Mouse (Mus musculus) megakaryocyte, embryonic 14.5 days (primary cell): ENCODE measurements around the gene Col18a1. TPM values are rescaled to one million over a fixed set of nuclear protein-coding genes. Genes with fewer than 3 reads are reported as not detected.

ENCODE experiments used
- H3K27me3 ChIP-seq: replicated peaks from 2 replicates; pipeline ENCODE3; 2012; ENCODE audit warnings: inconsistent platforms
- H3K36me3 ChIP-seq: replicated peaks from 2 replicates; pipeline ENCODE3; 2012; ENCODE audit warnings: low read length, inconsistent platforms, mixed read lengths
- H3K4me1 ChIP-seq: 2 replicates; pipeline ENCODE4 v1.6.1; 2012; ENCODE audit warnings: inconsistent platforms
- H3K4me3 ChIP-seq: replicated peaks from 2 replicates; pipeline ENCODE3; 2012; ENCODE audit warnings: moderate library complexity, mild to moderate bottlenecking, inconsistent platforms
- H3K9me3 ChIP-seq: 2 replicates; pipeline ENCODE4 v1.6.1; 2012; ENCODE audit warnings: inconsistent platforms
- FLI1 ChIP-seq: IDR thresholded peaks from 2 replicates; pipeline ENCODE4 v1.6.1; 2012; ENCODE audit warnings: low read length, inconsistent platforms, mixed read lengths
- GATA1 ChIP-seq: IDR thresholded peaks from 3 replicates; pipeline ENCODE4 v1.6.1; 2012; ENCODE audit warnings: mixed read lengths, low read length, inconsistent platforms, borderline replicate concordance
- polyA plus RNA-seq: library from polyadenylated mRNA; stranded (reverse); fragments of >175 nt; gene quantifications from 2 replicates; pipeline ENCODE4 v1.2.3, GENCODE M21; 2012; ENCODE audit warnings: low replicate concordance; ENCODE audit not compliant: insufficient read depth

Col18a1 gene
- polyA plus RNA-seq, 1 experiment: 946 TPM

DNA sequence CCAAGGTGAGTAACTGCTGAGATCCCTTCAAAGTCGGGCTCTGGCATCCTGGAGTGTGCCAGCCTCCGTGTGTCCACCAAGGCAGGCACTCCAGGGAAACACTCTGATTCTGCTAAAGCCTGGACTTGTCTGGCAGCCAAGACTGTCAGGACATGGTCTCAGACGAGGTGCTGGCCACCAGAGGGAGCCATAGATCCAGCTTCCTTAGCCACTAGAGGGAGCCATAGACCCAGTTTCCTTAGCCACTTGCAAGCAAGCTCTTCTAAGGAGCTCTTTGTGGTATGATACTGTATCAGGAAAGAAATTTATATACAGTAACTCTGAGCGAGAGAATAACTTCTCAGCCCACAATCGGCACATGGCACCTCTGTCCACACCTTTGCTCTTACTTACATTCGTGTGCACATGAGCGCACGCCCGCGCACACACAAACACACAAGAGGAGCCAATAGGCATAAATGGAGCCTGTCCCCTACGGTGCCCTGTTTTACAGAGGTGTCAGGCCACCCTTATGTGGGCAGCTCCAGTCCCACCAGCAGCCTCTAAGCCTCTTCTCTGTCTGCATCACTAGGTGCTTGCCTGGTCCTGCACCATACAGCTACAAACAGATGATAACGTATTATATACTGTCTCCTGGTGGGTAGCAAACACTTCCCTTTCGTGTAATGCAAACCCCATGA, 35.6 kb downstream of the Col18a1 start:
- peaks cover 85% of the 10 kb centered on the region for H3K36me3 ChIP-seq
- H3K4me3 ChIP-seq: peak overlapping the region; percentile 54
- no peaks in the 10 kb centered on the region for H3K9me3 ChIP-seq
- TF ChIP-seq GATA1 (no peak), FLI1 (no peak)
- H3K4me1 ChIP-seq: peaks cover 95% of the 10 kb centered on the region
- no peaks in the 10 kb centered on the region for H3K27me3 ChIP-seq

DNA sequence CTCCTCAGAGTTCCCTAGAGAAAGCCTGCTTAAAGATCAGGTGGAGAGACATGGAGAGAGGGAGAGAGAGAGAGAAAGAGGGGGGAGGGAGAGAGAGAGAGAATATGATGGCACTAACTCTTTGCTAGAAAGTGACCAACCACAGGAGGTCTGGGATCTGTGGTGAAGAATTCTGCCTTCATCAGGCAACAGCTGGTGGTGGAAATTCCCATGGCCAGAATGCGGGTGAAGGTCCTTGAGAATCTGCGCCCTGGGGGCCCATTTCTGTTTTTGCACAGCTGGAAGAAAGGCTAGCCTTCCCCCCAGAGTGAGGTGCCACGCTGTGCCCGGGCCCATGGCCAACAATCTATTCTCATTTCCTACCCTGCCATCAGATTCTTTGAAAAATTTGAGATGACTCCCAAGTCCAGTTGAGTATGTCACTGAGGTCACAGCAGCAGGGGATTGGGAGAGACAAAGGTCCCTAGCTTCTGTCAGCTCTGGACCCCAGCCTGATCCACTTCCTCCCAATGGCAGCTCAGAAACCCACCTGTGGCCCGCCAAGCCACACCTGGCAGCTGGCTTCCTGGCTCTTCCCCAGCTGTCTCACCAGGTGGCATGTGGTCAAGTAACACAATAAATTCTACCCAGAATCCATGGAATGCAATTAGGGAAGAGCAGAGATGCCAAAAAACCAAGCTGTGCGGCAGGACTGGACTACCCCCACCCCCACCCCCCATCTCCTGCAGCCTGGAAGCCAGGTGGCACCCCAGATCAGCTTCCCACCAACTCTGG, 36.5 kb downstream of the Col18a1 start:
- Histone ChIP-seq H3K36me3 (peaks cover 88% of the 10 kb centered on the region), H3K4me1 (peaks cover 93% of the 10 kb centered on the region), H3K27me3 (no peaks in the 10 kb centered on the region), H3K4me3 (no peak overlapping the region), H3K9me3 (no peaks in the 10 kb centered on the region)
- no peak for TF ChIP-seq FLI1

DNA sequence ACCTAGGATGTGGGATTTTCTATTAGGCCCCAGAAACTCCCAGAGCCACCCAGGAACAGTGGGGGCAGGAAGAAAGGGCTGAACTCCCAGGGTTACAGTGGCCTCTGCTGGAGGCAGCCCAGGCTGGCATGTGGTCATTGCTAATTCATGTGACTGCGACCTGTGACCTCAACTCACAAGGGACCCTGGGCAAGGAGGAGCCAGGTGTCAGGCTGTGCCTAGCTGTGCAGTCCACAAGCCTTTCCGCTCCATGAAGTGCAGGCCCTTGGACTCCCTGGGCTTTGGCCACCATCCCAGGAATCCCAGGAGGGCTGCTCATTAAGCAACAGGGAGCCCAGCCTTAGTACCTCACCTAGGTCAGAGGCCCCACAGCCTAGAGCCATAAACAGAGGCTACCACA, 38.4 kb downstream of the Col18a1 start:
- no peaks in the 10 kb centered on the region for H3K27me3 ChIP-seq
- H3K36me3 ChIP-seq: peaks cover 86% of the 10 kb centered on the region
- TF ChIP-seq FLI1: no peak
- TF ChIP-seq GATA1: no peak
- H3K4me1 ChIP-seq: peaks cover 78% of the 10 kb centered on the region
- H3K9me3 ChIP-seq: no peaks in the 10 kb centered on the region
- peak overlapping the region; percentile 40 for H3K4me3 ChIP-seq

DNA sequence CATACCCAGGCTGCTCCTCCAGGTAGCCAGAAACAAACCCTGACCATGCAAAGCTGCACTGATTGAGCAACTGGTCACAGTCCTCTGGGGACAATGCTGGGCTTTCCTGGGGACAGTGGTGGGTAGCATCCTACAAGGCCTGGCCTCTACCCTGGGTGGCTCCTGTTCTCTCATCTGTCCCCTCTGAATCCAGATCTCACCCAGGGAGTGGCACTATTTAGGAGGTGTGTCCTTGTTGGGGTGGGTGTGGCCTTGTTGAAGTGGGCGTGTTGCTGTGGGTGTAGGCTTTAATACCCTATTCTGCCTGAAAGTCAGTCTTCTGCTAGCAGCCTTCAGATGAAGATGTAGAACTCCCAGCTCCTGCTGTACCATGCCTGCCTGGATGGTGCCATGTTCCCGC, 39.8 kb downstream of the Col18a1 start:
- H3K27me3 ChIP-seq: no peaks in the 10 kb centered on the region
- peaks cover 75% of the 10 kb centered on the region for H3K4me1 ChIP-seq
- no peaks in the 10 kb centered on the region for H3K9me3 ChIP-seq
- H3K4me3 ChIP-seq: no peak overlapping the region
- H3K36me3 ChIP-seq: peaks cover 83% of the 10 kb centered on the region
- TF ChIP-seq GATA1 (no peak), FLI1 (no peak)

DNA sequence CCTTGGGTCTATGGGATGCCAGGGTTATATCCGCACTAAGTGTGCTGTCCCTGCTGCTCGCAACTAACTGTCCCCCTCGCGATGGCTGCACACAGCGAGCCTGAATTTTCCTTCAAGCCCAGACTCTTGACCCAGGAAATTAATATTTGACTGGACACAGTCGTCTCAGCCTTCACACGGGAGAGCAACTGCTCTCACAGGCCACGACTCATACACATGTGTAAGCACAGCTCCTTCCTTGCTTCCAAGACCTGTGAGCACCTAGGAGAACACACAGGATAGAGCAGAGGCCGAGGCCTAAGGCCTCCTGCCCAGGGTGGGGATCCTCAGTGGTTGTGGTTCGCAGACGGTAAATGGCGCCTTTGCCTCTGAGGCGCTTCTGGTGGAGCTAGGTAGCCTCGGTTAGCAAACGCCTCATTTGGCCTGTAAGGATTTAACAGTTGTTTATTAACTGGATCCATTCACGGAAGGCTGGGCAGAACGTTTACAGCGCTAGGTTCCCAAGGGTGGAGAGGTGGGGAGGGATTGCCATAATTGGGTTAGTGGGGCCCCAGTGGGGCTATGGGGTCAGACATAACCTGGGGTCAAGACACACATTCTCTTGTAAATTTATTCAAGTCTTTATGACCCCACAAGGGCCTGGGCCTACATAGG, 41.1 kb downstream of the Col18a1 start:
- Histone ChIP-seq H3K9me3 (no peaks in the 10 kb centered on the region), H3K4me1 (peaks cover 73% of the 10 kb centered on the region), H3K36me3 (peaks cover 86% of the 10 kb centered on the region), H3K4me3 (no peak overlapping the region), H3K27me3 (no peaks in the 10 kb centered on the region)
- TF ChIP-seq GATA1 (no peak), FLI1 (no peak)

DNA sequence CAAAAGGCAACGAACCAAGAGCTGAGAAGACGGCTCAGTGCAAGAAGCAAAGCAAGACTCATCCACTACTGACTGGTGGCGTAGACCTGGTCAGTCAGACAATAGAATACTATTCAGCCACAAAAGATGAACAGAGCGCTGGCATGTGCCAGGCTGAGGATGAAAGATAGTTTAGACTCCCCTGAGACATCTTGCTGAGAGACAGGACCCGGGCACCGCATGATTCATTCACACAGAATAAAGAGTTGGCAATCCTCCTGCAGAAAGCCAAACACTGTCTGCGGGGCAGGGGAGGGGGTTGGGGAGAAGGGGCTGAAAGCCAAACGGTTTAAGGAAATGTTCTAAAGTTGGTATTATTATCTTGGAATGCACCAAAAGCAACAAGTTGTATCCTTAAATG, 42.4 kb downstream of the Col18a1 start:
- Histone ChIP-seq H3K9me3 (no peaks in the 10 kb centered on the region), H3K4me1 (peaks cover 76% of the 10 kb centered on the region), H3K36me3 (peaks cover 90% of the 10 kb centered on the region), H3K27me3 (no peaks in the 10 kb centered on the region), H3K4me3 (no peak overlapping the region)
- no peak for TF ChIP-seq FLI1

DNA sequence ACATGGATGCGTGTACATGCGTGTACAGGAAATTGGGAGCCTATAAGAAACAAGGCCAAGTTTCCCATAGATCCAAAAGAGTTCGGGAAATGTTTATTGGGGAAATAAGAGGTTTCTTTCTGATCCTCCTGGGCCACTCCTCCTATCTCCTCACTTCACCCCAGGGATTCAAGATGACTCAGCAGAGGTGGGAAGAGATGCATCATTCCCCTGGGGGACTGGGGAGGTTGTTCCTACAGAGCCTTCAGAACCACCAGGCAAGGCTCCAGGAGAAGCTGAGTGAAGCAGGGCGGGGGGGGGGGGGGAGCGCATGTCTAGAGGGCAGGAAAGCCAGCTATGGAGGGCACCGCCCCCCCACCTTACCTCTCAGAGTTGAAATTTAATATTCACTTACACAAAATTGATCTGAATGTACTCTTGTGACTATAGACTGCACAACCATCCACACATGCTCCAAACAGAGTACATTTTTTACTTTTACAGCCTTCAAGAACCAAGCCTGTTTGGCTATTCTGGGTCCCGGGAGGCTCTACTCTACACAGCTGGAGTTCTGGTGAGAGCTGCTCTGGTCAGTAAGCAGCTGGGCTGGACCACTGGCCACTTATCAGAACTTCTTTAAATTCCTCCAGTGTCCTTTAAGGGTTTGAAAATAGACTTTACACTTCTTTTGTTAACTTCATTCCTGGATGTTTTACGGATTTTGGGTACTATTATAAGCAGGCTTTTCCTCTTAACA, 44.9 kb downstream of the Col18a1 start:
- Histone ChIP-seq H3K27me3 (no peaks in the 10 kb centered on the region), H3K9me3 (no peaks in the 10 kb centered on the region), H3K4me1 (peaks cover 78% of the 10 kb centered on the region), H3K4me3 (no peak overlapping the region), H3K36me3 (peaks cover 91% of the 10 kb centered on the region)
- TF ChIP-seq FLI1 (no peak), GATA1 (no peak)

DNA sequence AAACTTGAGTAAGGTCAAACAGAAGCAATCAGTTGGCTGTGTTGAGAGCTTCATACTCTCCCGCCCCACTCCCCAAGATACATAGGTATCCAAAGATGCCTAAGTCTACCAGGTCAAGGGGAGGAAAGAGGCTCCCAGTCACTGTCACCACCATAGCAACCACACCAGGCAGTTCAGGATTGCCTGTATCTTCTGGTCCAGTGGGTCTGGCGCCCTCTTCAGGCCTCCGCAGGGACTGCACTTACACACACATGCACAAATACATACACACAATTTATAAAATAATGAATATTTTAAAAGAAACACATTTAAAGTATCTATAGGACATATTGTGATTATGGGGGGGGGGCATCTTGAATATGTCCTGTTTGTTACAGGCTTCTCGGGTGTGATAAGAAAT, 45.8 kb downstream of the Col18a1 start:
- H3K27me3 ChIP-seq: no peaks in the 10 kb centered on the region

DNA sequence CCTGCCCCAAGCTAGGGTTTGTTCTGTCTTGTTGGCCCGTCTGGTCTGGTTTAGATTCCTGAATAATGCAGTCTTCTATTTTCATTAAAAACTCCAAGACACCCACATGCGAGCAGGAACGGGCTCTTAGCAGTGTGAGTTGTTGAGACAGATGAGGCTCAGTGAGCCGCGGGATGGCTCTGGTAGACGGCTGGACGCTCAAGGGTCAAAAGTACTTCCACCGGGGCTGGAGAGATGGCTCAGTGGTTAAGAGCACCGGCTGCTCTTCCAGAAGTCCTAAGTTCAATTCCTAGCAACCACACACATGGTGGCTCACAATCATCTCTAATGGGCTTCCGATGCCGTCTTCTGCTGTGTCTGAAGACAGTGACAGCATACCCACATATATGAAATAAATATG, 46.9 kb downstream of the Col18a1 start:
- no peaks in the 10 kb centered on the region for H3K9me3 ChIP-seq
- H3K4me1 ChIP-seq: peaks cover 77% of the 10 kb centered on the region
- no peak overlapping the region for H3K4me3 ChIP-seq
- no peaks in the 10 kb centered on the region for H3K27me3 ChIP-seq
- H3K36me3 ChIP-seq: peaks cover 86% of the 10 kb centered on the region
- TF ChIP-seq GATA1: no peak
- TF ChIP-seq FLI1: no peak

More for the DNA sequence above, 45.8 kb downstream of the Col18a1 start:
- Histone ChIP-seq H3K9me3 (no peaks in the 10 kb centered on the region), H3K4me1 (peaks cover 79% of the 10 kb centered on the region), H3K36me3 (peaks cover 89% of the 10 kb centered on the region), H3K4me3 (no peak overlapping the region)
- no peak for TF ChIP-seq GATA1
- TF ChIP-seq FLI1: no peak

DNA sequence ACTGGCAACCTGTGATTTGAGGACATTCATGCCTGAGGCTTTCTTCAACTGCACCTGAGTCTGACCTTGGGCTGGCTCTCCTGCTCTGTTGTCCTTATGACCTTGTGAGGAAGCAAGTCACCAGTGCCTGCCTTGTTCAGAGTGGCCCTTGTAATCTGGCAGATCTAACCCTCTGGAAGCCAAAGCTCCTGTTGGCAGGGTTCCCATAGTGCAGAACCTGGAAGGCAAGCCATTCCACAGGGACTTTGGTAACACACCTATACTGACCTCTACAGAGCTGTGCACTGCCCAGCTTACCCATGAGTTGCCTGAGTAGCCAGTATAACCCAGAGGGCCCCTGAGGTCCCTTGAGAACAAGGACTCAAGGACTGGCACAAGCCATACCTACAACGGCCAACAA, 48.0 kb downstream of the Col18a1 start:
- peaks cover 88% of the 10 kb centered on the region for H3K4me1 ChIP-seq
- TF ChIP-seq GATA1 (no peak), FLI1 (no peak)
- H3K9me3 ChIP-seq: no peaks in the 10 kb centered on the region
- H3K27me3 ChIP-seq: no peaks in the 10 kb centered on the region
- H3K4me3 ChIP-seq: no peak overlapping the region
- H3K36me3 ChIP-seq: peaks cover 88% of the 10 kb centered on the region
